Mouse (Mus musculus) forebrain, embryonic 12.5 days (tissue): ENCODE measurements around the gene Tnks1bp1. TPM values are rescaled to one million over a fixed set of nuclear protein-coding genes. Genes with fewer than 3 reads are reported as not detected.

Source experiments
- ATAC-seq: fragments of 200-750 bp; cut with Nextera tagmentation; 2 replicates; pipeline ENCODE4 v1.8.0; 2017; ENCODE audit warnings: moderate TSS enrichment; ENCODE audit not compliant: low FRiP score
- H3K27ac ChIP-seq: fragments of 300-500 bp; sonication (generic); 2 replicates; pipeline ENCODE4 v1.5.1; 2016; ENCODE audit warnings: mild to moderate bottlenecking
- H3K27me3 ChIP-seq: fragments of 300-500 bp; sonication (generic); 2 replicates; pipeline ENCODE4 v1.6.1; 2016; ENCODE audit warnings: mild to moderate bottlenecking
- H3K36me3 ChIP-seq: fragments of 300-500 bp; sonication (generic); replicated peaks from 2 replicates; pipeline ENCODE4 v1.6.1; 2016; ENCODE audit warnings: mild to moderate bottlenecking
- H3K4me1 ChIP-seq: fragments of 300-500 bp; sonication (generic); 2 replicates; pipeline ENCODE4 v1.6.1; 2016
- H3K4me2 ChIP-seq: fragments of 300-500 bp; sonication (generic); 2 replicates; pipeline ENCODE4 v1.6.1; 2016; ENCODE audit warnings: mild to moderate bottlenecking, moderate library complexity
- H3K4me3 ChIP-seq: fragments of 300-500 bp; sonication (generic); replicated peaks from 2 replicates; pipeline ENCODE4 v1.5.1; 2016; ENCODE audit warnings: mild to moderate bottlenecking
- H3K9ac ChIP-seq: fragments of 300-500 bp; sonication (generic); 2 replicates; pipeline ENCODE4 v1.6.1; 2016; ENCODE audit warnings: mild to moderate bottlenecking
- H3K9me3 ChIP-seq: fragments of 300-500 bp; sonication (generic); 2 replicates; pipeline ENCODE4 v1.6.1; 2016
- WGBS: fragments of 180-500 bp; shearing (Covaris S2); methylation state at CpG from one replicate; pipeline ENCODE4 v1.1.7; 2016; 5-methylcytosine and 5-hydroxymethylcytosine counted together
- polyA plus RNA-seq: library from polyadenylated mRNA; unstranded; fragments of >200 nt; fragmentation: Nextera tagmentation; extraction: Ambion mirVana; gene quantifications from 2 replicates; pipeline ENCODE4 v1.2.1, GENCODE M21; 2016

Tnks1bp1 gene
- 38.3 and 39.7 TPM in 2 replicates for polyA plus RNA-seq

- Histone ChIP-seq H3K27ac (peak within 1 kb of the TSS; percentile 95), H3K36me3 (peaks cover 56% of the 10 kb centered on the region), H3K27me3 (no peaks in the 10 kb centered on the region), H3K4me2 (peak within 1 kb of the TSS; percentile 70), H3K4me3 (peak within 1 kb of the TSS; percentile 73), H3K9me3 (no peaks in the 10 kb centered on the region), H3K9ac (peak within 1 kb of the TSS; percentile 76), H3K4me1 (peaks cover 37% of the 10 kb centered on the region)
- WGBS, result 1% methylated on average over 42 of the region's 42 CpGs
- peak; percentile 88 for ATAC-seq
Observed at GRCm38 (mm10) chr2:85047596-85048167, at the start of gene Tnks1bp1. Gene Tnks1bp1 (plus strand): TSS chr2:85048022.

GRCm38 (mm10) chr2:84999486-85000181 lies 48.2 kb upstream of the Tnks1bp1 start:
- H3K27me3 ChIP-seq, result no peaks in the 10 kb centered on the region
- H3K4me2 ChIP-seq, result no peak overlapping the region
- H3K36me3 ChIP-seq, result no peaks in the 10 kb centered on the region
- no peaks in the 10 kb centered on the region for H3K4me1 ChIP-seq
- no peak for ATAC-seq
- H3K27ac ChIP-seq, result no peak overlapping the region
- H3K9ac ChIP-seq, result no peak overlapping the region
- H3K4me3 ChIP-seq, result no peak overlapping the region
- WGBS, result 89% methylated on average over 3 of the region's 3 CpGs
- no peaks in the 10 kb centered on the region for H3K9me3 ChIP-seq

- 75% methylated on average over 13 of the region's 13 CpGs for WGBS
- H3K4me2 ChIP-seq, result no peak overlapping the region
- no peak overlapping the region for H3K4me3 ChIP-seq
- ATAC-seq, result no peak
- no peak overlapping the region for H3K9ac ChIP-seq
- no peak overlapping the region for H3K27ac ChIP-seq
- H3K4me1 ChIP-seq, result no peaks in the 10 kb centered on the region
- H3K9me3 ChIP-seq, result no peaks in the 10 kb centered on the region
- H3K27me3 ChIP-seq, result no peaks in the 10 kb centered on the region
- H3K36me3 ChIP-seq, result no peaks in the 10 kb centered on the region
Observed at GRCm38 (mm10) chr2:85001497-85001896, 46.3 kb upstream of the Tnks1bp1 start.

- no peaks in the 10 kb centered on the region for H3K9me3 ChIP-seq
- H3K27me3 ChIP-seq, result no peaks in the 10 kb centered on the region
- H3K9ac ChIP-seq, result no peak overlapping the region
- H3K4me3 ChIP-seq, result no peak overlapping the region
- WGBS, result 81% methylated on average over 8 of the region's 8 CpGs
- ATAC-seq, result no peak
- H3K27ac ChIP-seq, result no peak overlapping the region
- no peaks in the 10 kb centered on the region for H3K4me1 ChIP-seq
- no peaks in the 10 kb centered on the region for H3K36me3 ChIP-seq
- no peak overlapping the region for H3K4me2 ChIP-seq
Observed at GRCm38 (mm10) chr2:85002575-85002974, 45.2 kb upstream of the Tnks1bp1 start.

- Histone ChIP-seq H3K4me1 (no peaks in the 10 kb centered on the region), H3K27me3 (no peaks in the 10 kb centered on the region), H3K4me2 (no peak overlapping the region), H3K27ac (no peak overlapping the region), H3K36me3 (no peaks in the 10 kb centered on the region), H3K4me3 (no peak overlapping the region), H3K9me3 (no peaks in the 10 kb centered on the region), H3K9ac (no peak overlapping the region)
- no peak for ATAC-seq
- 87% methylated on average over 4 of the region's 4 CpGs for WGBS
Observed at GRCm38 (mm10) chr2:85004341-85004740, 43.5 kb upstream of the Tnks1bp1 start.

- H3K27me3 ChIP-seq, result no peaks in the 10 kb centered on the region
- H3K9me3 ChIP-seq, result no peaks in the 10 kb centered on the region
- H3K4me2 ChIP-seq, result no peak overlapping the region
- ATAC-seq, result no peak
- 81% methylated on average over 7 of the region's 7 CpGs for WGBS
- H3K4me1 ChIP-seq, result no peaks in the 10 kb centered on the region
- no peak overlapping the region for H3K9ac ChIP-seq
- H3K4me3 ChIP-seq, result no peak overlapping the region
- no peak overlapping the region for H3K27ac ChIP-seq
- H3K36me3 ChIP-seq, result no peaks in the 10 kb centered on the region
Observed at GRCm38 (mm10) chr2:85006600-85006999, 41.2 kb upstream of the Tnks1bp1 start.

GRCm38 (mm10) chr2:85007729-85008128 lies 40.1 kb upstream of the Tnks1bp1 start:
- Histone ChIP-seq H3K36me3 (no peaks in the 10 kb centered on the region), H3K9me3 (no peaks in the 10 kb centered on the region), H3K4me2 (no peak overlapping the region), H3K4me1 (no peaks in the 10 kb centered on the region), H3K9ac (no peak overlapping the region), H3K27me3 (no peaks in the 10 kb centered on the region), H3K4me3 (no peak overlapping the region), H3K27ac (no peak overlapping the region)
- 20% methylated on average over 4 of the region's 4 CpGs for WGBS
- no peak for ATAC-seq

- no peaks in the 10 kb centered on the region for H3K27me3 ChIP-seq
- ATAC-seq, result no peak
- H3K9ac ChIP-seq, result no peak overlapping the region
- no peaks in the 10 kb centered on the region for H3K36me3 ChIP-seq
- no peak overlapping the region for H3K4me3 ChIP-seq
- WGBS, result 79% methylated on average over 2 of the region's 2 CpGs
- H3K27ac ChIP-seq, result no peak overlapping the region
- no peaks in the 10 kb centered on the region for H3K9me3 ChIP-seq
- no peaks in the 10 kb centered on the region for H3K4me1 ChIP-seq
- no peak overlapping the region for H3K4me2 ChIP-seq
Observed at GRCm38 (mm10) chr2:85009212-85009611, 38.6 kb upstream of the Tnks1bp1 start.

GRCm38 (mm10) chr2:85011906-85012604 lies 35.8 kb upstream of the Tnks1bp1 start:
- Histone ChIP-seq H3K36me3 (no peaks in the 10 kb centered on the region), H3K4me3 (no peak overlapping the region), H3K9me3 (no peaks in the 10 kb centered on the region), H3K4me1 (no peaks in the 10 kb centered on the region), H3K27me3 (no peaks in the 10 kb centered on the region), H3K9ac (no peak overlapping the region), H3K27ac (no peak overlapping the region), H3K4me2 (no peak overlapping the region)
- 81% methylated on average over 9 of the region's 9 CpGs for WGBS
- ATAC-seq, result no peak

GRCm38 (mm10) chr2:85012679-85013078 lies 35.1 kb upstream of the Tnks1bp1 start:
- Histone ChIP-seq H3K27me3 (no peaks in the 10 kb centered on the region), H3K4me2 (no peak overlapping the region), H3K9me3 (no peaks in the 10 kb centered on the region), H3K4me3 (no peak overlapping the region), H3K9ac (no peak overlapping the region), H3K27ac (no peak overlapping the region), H3K4me1 (no peaks in the 10 kb centered on the region), H3K36me3 (no peaks in the 10 kb centered on the region)
- 83% methylated on average over 14 of the region's 14 CpGs for WGBS
- ATAC-seq, result no peak

- H3K4me3 ChIP-seq, result no peak overlapping the region
- H3K9me3 ChIP-seq, result no peaks in the 10 kb centered on the region
- H3K36me3 ChIP-seq, result no peaks in the 10 kb centered on the region
- no peak overlapping the region for H3K27ac ChIP-seq
- ATAC-seq, result no peak
- no peak overlapping the region for H3K4me2 ChIP-seq
- H3K9ac ChIP-seq, result no peak overlapping the region
- WGBS, result 84% methylated on average over 5 of the region's 5 CpGs
- H3K4me1 ChIP-seq, result no peaks in the 10 kb centered on the region
- H3K27me3 ChIP-seq, result no peaks in the 10 kb centered on the region
Observed at GRCm38 (mm10) chr2:85013826-85014587, 33.8 kb upstream of the Tnks1bp1 start.

GRCm38 (mm10) chr2:85014588-85014982 lies 33.2 kb upstream of the Tnks1bp1 start:
- Histone ChIP-seq H3K27ac (no peak overlapping the region), H3K4me1 (no peaks in the 10 kb centered on the region), H3K27me3 (no peaks in the 10 kb centered on the region), H3K36me3 (no peaks in the 10 kb centered on the region), H3K4me3 (no peak overlapping the region), H3K4me2 (no peak overlapping the region), H3K9me3 (no peaks in the 10 kb centered on the region), H3K9ac (no peak overlapping the region)
- 70% methylated on average over 3 of the region's 3 CpGs for WGBS
- no peak for ATAC-seq
